Mouse (Mus musculus) ovary, adult 18-20 months (tissue): ENCODE measurements around the gene Irx6.

Experiments used
- DNase-seq: peaks from one replicate; pipeline ENCODE4 v3.0.0; 2022; ENCODE audit warnings: low spot score, mixed read lengths

The Irx6 gene

GRCm38 (mm10) chr8:92721936-92722321, 47.8 kb downstream of the Irx6 start:
- no peak for DNase-seq

- DNase-seq: peak; percentile 24
Observed at GRCm38 (mm10) chr8:92723320-92723719, 49.2 kb downstream of the Irx6 start.

GRCm38 (mm10) chr8:92723947-92724346, 49.9 kb downstream of the Irx6 start:
- DNase-seq: no peak

- DNase-seq: no peak
Observed at GRCm38 (mm10) chr8:92724359-92724758, 50.3 kb downstream of the Irx6 start.
